Mouse (Mus musculus) neural tube, embryonic 12.5 days (tissue): ENCODE measurements around the gene Naa10. TPM values are rescaled to one million over a fixed set of nuclear protein-coding genes. Genes with fewer than 3 reads are reported as not detected.

Experiments used
- ATAC-seq: fragments of 200-750 bp; cut with Nextera tagmentation; 2 replicates; pipeline ENCODE4 v1.8.0; 2017; ENCODE audit warnings: low read depth, mild to moderate bottlenecking, moderate TSS enrichment, moderate library complexity; ENCODE audit not compliant: low FRiP score
- H3K27ac ChIP-seq: fragments of 300-500 bp; sonication (generic); 2 replicates; pipeline ENCODE4 v1.5.1; 2016
- H3K27me3 ChIP-seq: fragments of 300-500 bp; sonication (generic); replicated peaks from 2 replicates; pipeline ENCODE4 v1.6.1; 2016; ENCODE audit warnings: mild to moderate bottlenecking
- H3K36me3 ChIP-seq: fragments of 300-500 bp; sonication (generic); 2 replicates; pipeline ENCODE4 v1.6.1; 2016; ENCODE audit warnings: mild to moderate bottlenecking
- H3K4me1 ChIP-seq: fragments of 300-500 bp; sonication (generic); 2 replicates; pipeline ENCODE4 v1.6.1; 2016
- H3K4me2 ChIP-seq: fragments of 300-500 bp; sonication (generic); replicated peaks from 2 replicates; pipeline ENCODE4 v1.6.1; 2016; ENCODE audit warnings: mild to moderate bottlenecking
- H3K4me3 ChIP-seq: fragments of 300-500 bp; sonication (generic); 2 replicates; pipeline ENCODE4 v1.5.1; 2016
- H3K9ac ChIP-seq: fragments of 300-500 bp; sonication (generic); 2 replicates; pipeline ENCODE4 v1.6.1; 2016; ENCODE audit warnings: mild to moderate bottlenecking
- H3K9me3 ChIP-seq: fragments of 300-500 bp; sonication (generic); 2 replicates; pipeline ENCODE4 v1.6.1; 2016; ENCODE audit warnings: mild to moderate bottlenecking
- WGBS: fragments of 180-500 bp; shearing (Covaris S2); methylation state at CpG from one replicate; pipeline ENCODE4 v1.1.7; 2016; 5-methylcytosine and 5-hydroxymethylcytosine counted together
- polyA plus RNA-seq: library from polyadenylated mRNA; unstranded; fragments of >200 nt; fragmentation: Nextera tagmentation; extraction: Ambion mirVana; gene quantifications from 2 replicates; pipeline ENCODE4 v1.2.1, GENCODE M21; 2016

The Naa10 gene
- polyA plus RNA-seq, 1 experiment from 2014 or later, result 112 TPM

- no peaks in the 10 kb centered on the region for H3K27me3 ChIP-seq
- H3K4me1 ChIP-seq, result no peaks in the 10 kb centered on the region
- H3K9me3 ChIP-seq, result no peaks in the 10 kb centered on the region
- peak overlapping the region; percentile 47 for H3K4me2 ChIP-seq
- WGBS, result 15% methylated on average over 26 of the region's 26 CpGs
- no peak overlapping the region for H3K27ac ChIP-seq
- H3K4me3 ChIP-seq, result no peak overlapping the region
- H3K36me3 ChIP-seq, result no peaks in the 10 kb centered on the region
- no peak for ATAC-seq
- H3K9ac ChIP-seq, result no peak overlapping the region
Measured at GRCm38 (mm10) chrX:73911156-73911555, 10.6 kb downstream of the Naa10 start.

DNA sequence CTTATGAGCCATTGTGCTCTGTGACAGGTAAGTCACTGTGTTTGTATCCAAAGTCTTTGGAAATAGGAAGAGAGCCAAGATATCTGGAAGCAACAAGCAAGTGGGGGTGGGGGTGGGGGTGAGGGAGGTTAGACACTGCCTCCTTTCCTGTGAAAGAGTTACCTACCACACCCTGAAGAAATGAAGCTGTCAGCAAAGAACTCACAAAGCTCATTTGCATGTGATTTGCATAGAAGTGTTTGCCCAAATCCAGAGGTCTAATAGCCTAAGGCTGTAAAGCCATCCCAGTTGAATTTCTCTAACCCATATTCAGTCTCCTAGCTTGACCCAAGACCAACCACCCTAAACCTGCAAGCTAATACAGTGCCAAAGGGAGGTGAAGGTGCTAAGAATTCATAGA lies 11.3 kb downstream of the Naa10 start:
- no peak overlapping the region for H3K4me3 ChIP-seq
- H3K4me1 ChIP-seq, result no peaks in the 10 kb centered on the region

GRCm38 (mm10) chrX:73910049-73910448 lies 11.7 kb downstream of the Naa10 start:
- H3K27ac ChIP-seq, result no peak overlapping the region
- no peaks in the 10 kb centered on the region for H3K4me1 ChIP-seq
- H3K9me3 ChIP-seq, result no peaks in the 10 kb centered on the region
- no peak overlapping the region for H3K4me3 ChIP-seq
- 72% methylated on average over 1 of the region's 1 CpGs for WGBS
- H3K36me3 ChIP-seq, result no peaks in the 10 kb centered on the region
- no peak overlapping the region for H3K4me2 ChIP-seq
- no peak overlapping the region for H3K9ac ChIP-seq
- no peaks in the 10 kb centered on the region for H3K27me3 ChIP-seq
- ATAC-seq, result no peak

More for the DNA sequence above, 11.3 kb downstream of the Naa10 start:
- Histone ChIP-seq H3K27ac (no peak overlapping the region), H3K4me2 (no peak overlapping the region), H3K9me3 (no peaks in the 10 kb centered on the region), H3K9ac (no peak overlapping the region), H3K27me3 (no peaks in the 10 kb centered on the region), H3K36me3 (no peaks in the 10 kb centered on the region)
- ATAC-seq, result no peak

GRCm38 (mm10) chrX:73897959-73898358 lies 23.8 kb downstream of the Naa10 start:
- no peak overlapping the region for H3K4me2 ChIP-seq
- H3K4me1 ChIP-seq, result no peaks in the 10 kb centered on the region
- ATAC-seq, result no peak
- H3K27me3 ChIP-seq, result no peaks in the 10 kb centered on the region
- no peak overlapping the region for H3K4me3 ChIP-seq
- no peak overlapping the region for H3K9ac ChIP-seq
- no peaks in the 10 kb centered on the region for H3K9me3 ChIP-seq
- no peak overlapping the region for H3K27ac ChIP-seq
- 73% methylated on average over 3 of the region's 3 CpGs for WGBS
- no peaks in the 10 kb centered on the region for H3K36me3 ChIP-seq

DNA sequence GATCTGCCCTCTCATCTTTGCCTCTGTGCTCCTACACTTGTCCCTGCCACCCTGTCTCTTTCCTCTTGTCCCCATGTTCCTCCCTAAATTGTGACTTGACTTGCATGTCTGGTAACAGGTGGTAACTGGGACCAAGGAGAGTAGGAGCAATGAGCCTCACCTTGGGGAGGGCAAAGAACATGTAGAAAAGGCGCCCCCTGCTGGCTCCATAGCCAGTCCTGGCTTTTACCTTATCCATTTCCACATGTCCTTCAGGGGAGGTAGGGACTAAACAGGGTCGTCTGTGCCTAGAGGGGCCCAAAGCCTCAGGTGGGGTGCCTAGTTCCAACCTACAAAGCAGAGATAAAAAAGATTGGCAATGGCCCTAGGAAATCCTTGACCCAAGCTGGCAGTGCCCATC lies 26.0 kb downstream of the Naa10 start, which contains the start of gene L1cam:
TSS of gene L1cam (minus strand) at position 387 of the 400 bp plus-strand sequence.
- Histone ChIP-seq H3K36me3 (no peaks in the 10 kb centered on the region), H3K4me3 (no peak within 1 kb of the TSS), H3K9ac (no peak within 1 kb of the TSS), H3K4me1 (no peaks in the 10 kb centered on the region), H3K27ac (no peak within 1 kb of the TSS), H3K4me2 (no peak within 1 kb of the TSS), H3K27me3 (no peaks in the 10 kb centered on the region), H3K9me3 (no peaks in the 10 kb centered on the region)
- 33% methylated on average over 2 of the region's 2 CpGs for WGBS
- ATAC-seq, result no peak; the same call in 1 of the 2 replicates

GRCm38 (mm10) chrX:73892833-73893232 lies 28.9 kb downstream of the Naa10 start:
- WGBS, result 91% methylated on average over 14 of the region's 14 CpGs
- H3K4me2 ChIP-seq, result no peak overlapping the region
- H3K9ac ChIP-seq, result no peak overlapping the region
- no peaks in the 10 kb centered on the region for H3K27me3 ChIP-seq
- no peaks in the 10 kb centered on the region for H3K4me1 ChIP-seq
- no peaks in the 10 kb centered on the region for H3K36me3 ChIP-seq
- no peaks in the 10 kb centered on the region for H3K9me3 ChIP-seq
- no peak overlapping the region for H3K27ac ChIP-seq
- no peak overlapping the region for H3K4me3 ChIP-seq
- ATAC-seq, result no peak

DNA sequence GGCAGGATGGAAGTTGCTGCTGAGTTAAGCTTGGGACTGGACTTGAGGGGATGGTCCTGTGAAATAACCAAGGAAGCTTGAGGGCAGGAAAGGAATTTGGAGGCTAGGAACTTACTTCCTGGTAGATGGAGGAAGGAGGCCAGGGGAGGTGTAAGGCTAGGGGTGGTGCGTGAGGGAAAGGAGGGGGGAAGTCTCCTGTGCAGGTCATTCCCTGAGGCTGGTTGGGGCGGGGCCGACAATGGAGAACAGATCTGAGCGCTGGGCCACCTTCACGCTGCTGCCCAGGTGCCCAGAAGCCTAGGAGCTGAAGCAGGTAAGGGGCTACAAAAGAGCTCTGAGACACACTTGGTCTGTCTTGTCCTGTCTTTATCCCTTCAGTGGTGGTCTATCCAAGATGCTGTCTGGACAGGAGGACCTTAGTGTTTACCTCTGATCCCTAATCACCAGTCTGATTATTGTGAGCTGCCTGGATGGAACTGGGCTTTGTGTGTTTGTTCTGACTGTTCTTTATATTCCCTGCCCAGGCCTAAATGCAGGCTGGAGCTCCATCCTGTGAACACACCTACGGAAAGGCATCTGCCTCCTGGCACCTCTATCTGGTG lies 30.1 kb downstream of the Naa10 start, which contains the start of gene Avpr2:
TSS of gene Avpr2 (plus strand) at position 552 of the 602 bp plus-strand sequence.
- no peak within 1 kb of the TSS for H3K9ac ChIP-seq
- no peaks in the 10 kb centered on the region for H3K27me3 ChIP-seq
- no peak within 1 kb of the TSS for H3K4me2 ChIP-seq
- no peaks in the 10 kb centered on the region for H3K4me1 ChIP-seq
- H3K4me3 ChIP-seq, result no peak within 1 kb of the TSS
- no peak within 1 kb of the TSS for H3K27ac ChIP-seq
- H3K9me3 ChIP-seq, result no peaks in the 10 kb centered on the region
- 75% methylated on average over 6 of the region's 6 CpGs for WGBS
- no peaks in the 10 kb centered on the region for H3K36me3 ChIP-seq
- ATAC-seq, result no peak

- H3K4me3 ChIP-seq, result no peak overlapping the region
- no peaks in the 10 kb centered on the region for H3K9me3 ChIP-seq
- H3K27ac ChIP-seq, result no peak overlapping the region
- H3K4me1 ChIP-seq, result no peaks in the 10 kb centered on the region
- H3K36me3 ChIP-seq, result no peaks in the 10 kb centered on the region
- H3K9ac ChIP-seq, result no peak overlapping the region
- peak; percentile 48; the same call in 1 of the 2 replicates for ATAC-seq
- no peaks in the 10 kb centered on the region for H3K27me3 ChIP-seq
- WGBS, result 19% methylated on average over 6 of the region's 6 CpGs
- H3K4me2 ChIP-seq, result peak overlapping the region; percentile 61
Measured at GRCm38 (mm10) chrX:73881463-73881862, 40.3 kb downstream of the Naa10 start.

GRCm38 (mm10) chrX:73881036-73881427 lies 40.7 kb downstream of the Naa10 start:
- peak overlapping the region; percentile 58; the same call in 1 of the 2 replicates for H3K9ac ChIP-seq
- H3K4me3 ChIP-seq, result peak overlapping the region; percentile 38
- WGBS, result 16% methylated on average over 16 of the region's 16 CpGs
- H3K4me2 ChIP-seq, result peak overlapping the region; percentile 61
- H3K36me3 ChIP-seq, result no peaks in the 10 kb centered on the region
- H3K9me3 ChIP-seq, result no peaks in the 10 kb centered on the region
- H3K4me1 ChIP-seq, result no peaks in the 10 kb centered on the region
- H3K27ac ChIP-seq, result no peak overlapping the region
- no peaks in the 10 kb centered on the region for H3K27me3 ChIP-seq
- ATAC-seq, result peak; percentile 68

- 23% methylated on average over 43 of the region's 48 CpGs for WGBS
Measured at GRCm38 (mm10) chrX:73880194-73881035, 41.3 kb downstream of the Naa10 start.

GRCm38 (mm10) chrX:73877014-73877413 lies 44.7 kb downstream of the Naa10 start:
- H3K36me3 ChIP-seq, result no peaks in the 10 kb centered on the region
- no peak overlapping the region for H3K9ac ChIP-seq
- no peaks in the 10 kb centered on the region for H3K27me3 ChIP-seq
- ATAC-seq, result no peak
- H3K4me2 ChIP-seq, result peak overlapping the region; percentile 35
- no peak overlapping the region for H3K27ac ChIP-seq
- 86% methylated on average over 1 of the region's 1 CpGs for WGBS
- H3K9me3 ChIP-seq, result no peaks in the 10 kb centered on the region
- H3K4me1 ChIP-seq, result no peaks in the 10 kb centered on the region
- no peak overlapping the region for H3K4me3 ChIP-seq

More at GRCm38 (mm10) chrX:73880194-73881035, 41.3 kb downstream of the Naa10 start:
- Histone ChIP-seq H3K27me3 (no peaks in the 10 kb centered on the region), H3K27ac (no peak overlapping the region), H3K4me3 (peak overlapping the region; percentile 38), H3K9ac (peak overlapping the region; percentile 58), H3K4me2 (peak overlapping the region; percentile 61), H3K9me3 (no peaks in the 10 kb centered on the region), H3K4me1 (no peaks in the 10 kb centered on the region), H3K36me3 (no peaks in the 10 kb centered on the region)
- peak; percentile 46 for ATAC-seq

- 74% methylated on average over 2 of the region's 2 CpGs for WGBS
- H3K9ac ChIP-seq, result no peak overlapping the region
- H3K9me3 ChIP-seq, result no peaks in the 10 kb centered on the region
- H3K4me3 ChIP-seq, result no peak overlapping the region
- no peak for ATAC-seq
- H3K4me1 ChIP-seq, result no peaks in the 10 kb centered on the region
- peak overlapping the region; percentile 35 for H3K4me2 ChIP-seq
- no peak overlapping the region for H3K27ac ChIP-seq
- no peaks in the 10 kb centered on the region for H3K27me3 ChIP-seq
- H3K36me3 ChIP-seq, result no peaks in the 10 kb centered on the region
Measured at GRCm38 (mm10) chrX:73875881-73876280, 45.9 kb downstream of the Naa10 start.
